Mouse (Mus musculus) right cerebral cortex, adult 18-20 months (tissue): ENCODE data around the gene Mmp25.
"Not testable (repeated sequence)": the region's sequence is repeated elsewhere in the genome, so short reads cannot be mapped to it uniquely, and the experiment has no call there.

Experiments
- DNase-seq: peaks from one replicate; pipeline ENCODE4 v3.0.0; 2022; ENCODE audit warnings: mixed read lengths

Gene Mmp25

DNA sequence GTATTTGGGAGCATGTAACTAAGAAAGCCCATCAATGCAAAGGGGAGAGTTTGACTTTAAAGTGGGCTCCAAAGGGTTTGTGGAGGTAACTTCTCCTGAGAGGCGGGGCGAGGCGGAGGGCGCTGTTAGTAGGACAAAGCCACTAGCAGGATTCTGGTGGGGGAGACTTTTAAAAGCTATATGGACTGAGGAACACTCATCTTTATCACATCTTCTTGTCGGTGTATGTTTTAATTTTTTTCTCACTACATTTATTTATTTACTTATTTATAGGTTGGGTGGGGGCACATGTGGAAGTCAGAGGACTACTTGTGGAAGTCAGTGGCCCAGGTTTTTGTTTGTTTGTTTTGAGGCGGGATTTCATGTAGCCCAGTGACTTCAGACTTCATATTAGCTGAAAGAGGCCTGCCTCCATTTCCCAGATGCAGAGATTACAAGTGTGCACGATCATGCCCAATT lies 45.4 kb downstream of the Mmp25 start:
- no peak for DNase-seq

DNA sequence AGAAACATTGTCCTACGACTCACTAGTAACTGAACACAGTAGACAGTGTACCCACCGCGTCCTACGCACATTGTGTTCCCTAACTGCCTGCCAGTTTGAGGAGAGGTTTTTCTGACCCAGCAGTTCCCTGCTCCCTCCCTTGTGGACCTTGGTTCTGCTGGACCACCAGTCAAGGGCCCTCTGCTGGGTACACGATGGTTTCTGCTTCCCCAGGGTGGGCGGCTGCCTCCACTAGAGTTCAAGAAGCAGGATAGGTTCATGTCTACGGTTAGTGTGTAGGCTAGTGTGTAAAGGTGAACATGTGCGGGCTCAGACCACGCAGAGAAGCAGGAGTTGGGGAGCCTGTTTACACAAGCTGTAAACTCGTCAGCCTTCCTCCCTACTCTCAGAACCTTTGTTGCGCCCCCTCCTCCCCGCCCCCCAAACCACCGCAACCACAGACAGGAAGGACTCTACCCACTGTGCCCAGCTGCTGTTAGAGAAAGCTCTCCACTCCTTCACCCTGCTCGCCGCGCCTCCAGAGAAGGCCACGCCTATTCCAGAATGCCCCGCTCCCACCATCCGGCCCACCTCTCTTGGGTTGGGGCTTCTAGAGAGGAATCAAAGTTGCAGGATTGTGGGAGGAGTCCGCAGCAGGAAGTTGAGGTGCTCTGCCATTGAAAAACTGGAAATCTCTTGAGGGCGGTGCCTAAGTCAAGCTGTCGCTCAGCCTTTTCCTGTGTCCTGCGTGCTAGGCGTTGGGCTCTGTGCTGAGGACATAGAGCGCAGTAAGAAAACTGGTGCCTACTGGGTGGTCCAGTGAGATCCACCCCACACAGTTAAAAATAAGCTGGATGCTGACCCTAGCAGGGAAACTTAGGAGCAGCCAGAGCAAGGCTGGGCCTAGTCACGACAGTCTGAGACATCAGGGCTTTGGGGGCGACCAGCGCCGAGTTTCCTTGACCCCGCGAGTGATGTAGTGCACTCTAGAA lies 46.2 kb downstream of the Mmp25 start, which contains the start of gene Zfp13:
TSS of gene Zfp13 (minus strand) at position 906 of the 971 bp plus-strand sequence.
- peak; percentile 83 for DNase-seq

DNA sequence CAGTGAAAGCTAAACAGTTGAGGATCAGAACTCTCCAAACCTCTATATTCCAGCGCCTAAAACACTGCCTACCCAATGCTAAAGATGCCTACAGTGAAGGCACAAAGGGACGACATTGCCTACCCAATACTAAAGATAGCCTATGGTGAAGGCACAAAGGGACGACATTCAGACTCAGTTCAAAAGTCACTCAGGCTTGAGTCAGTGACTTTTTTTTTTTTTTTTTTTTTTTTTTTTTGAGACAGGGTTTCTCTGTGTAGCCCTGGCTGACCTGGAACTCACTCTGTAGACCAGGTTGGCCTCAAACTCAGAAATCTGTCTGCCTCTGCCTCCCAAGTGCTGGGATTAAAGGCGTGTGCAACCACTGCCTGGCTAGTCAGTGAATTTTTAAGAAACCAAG lies 49.9 kb downstream of the Mmp25 start:
- not testable (repeated sequence) for DNase-seq

DNA sequence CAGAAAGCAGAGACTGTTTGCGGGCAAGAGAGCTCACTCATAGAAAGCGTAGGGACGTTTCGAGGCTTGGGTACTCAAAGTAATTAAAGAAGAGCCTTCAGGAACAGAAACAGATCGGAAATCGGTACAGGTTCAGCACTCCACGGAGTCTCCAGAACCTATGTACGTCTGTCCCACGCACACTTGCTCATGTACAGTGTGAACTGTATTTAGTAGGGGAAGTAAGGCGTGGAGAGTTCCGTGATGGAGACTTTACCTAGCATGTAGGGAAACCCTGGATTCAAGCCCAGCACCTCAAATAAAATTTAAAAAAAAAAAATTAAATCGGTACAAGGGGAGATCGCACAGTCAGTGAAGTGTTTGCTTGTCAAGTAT lies 52.2 kb downstream of the Mmp25 start:
- no peak for DNase-seq

DNA sequence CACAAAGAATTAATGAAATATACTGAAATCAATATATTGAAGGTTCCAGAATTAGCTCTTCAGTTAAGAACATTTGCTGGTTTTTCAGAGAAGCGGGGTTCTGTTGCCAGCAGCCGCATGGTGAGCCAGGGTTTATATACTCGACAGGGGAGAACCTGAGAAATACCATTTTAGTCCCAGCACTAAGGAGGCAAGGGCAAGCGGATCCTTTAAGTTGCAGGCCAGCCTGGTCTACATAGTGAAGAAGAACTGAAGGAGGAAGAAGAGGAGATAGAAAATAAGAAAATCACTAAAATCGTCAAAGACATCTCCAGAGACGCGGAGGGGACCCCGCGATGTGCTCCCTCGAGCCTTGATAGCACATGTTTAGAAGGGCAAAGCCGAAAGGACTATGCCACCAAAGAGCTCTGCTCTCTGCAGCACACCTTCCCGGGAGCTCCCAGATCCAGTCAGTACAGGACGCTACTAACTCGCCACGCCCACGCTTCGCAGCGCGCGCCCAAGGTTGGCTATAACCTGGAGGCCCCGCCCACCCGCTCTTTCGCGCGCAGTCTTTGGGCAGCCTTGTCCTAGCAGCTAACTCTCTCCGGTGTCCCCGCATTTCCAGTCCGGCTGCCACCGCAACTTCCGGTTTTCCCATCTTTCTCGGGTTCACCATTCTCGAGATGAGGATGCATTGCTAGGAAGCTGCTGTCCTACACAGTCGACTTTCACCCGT lies 52.7 kb downstream of the Mmp25 start:
- DNase-seq = peak; percentile 98

DNA sequence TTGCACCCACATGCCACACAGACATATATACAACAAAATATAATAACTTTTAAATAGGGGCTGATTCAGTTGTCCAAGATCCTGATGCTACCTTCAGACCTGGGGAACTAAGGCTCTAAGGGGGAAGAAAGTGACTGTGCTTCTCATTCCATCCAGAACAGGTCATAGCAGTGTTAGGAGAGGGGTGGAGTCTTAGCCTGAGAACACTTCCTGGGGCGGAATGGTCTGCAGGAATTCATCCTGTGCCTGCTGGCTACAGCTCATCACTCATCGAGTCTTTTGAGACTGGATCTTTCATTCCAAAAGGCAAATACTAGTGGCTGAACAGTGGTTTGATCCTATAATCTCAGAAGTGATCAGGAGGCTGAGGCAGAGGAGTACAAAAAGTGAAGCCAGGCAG lies 57.8 kb downstream of the Mmp25 start:
- DNase-seq = no peak

DNA sequence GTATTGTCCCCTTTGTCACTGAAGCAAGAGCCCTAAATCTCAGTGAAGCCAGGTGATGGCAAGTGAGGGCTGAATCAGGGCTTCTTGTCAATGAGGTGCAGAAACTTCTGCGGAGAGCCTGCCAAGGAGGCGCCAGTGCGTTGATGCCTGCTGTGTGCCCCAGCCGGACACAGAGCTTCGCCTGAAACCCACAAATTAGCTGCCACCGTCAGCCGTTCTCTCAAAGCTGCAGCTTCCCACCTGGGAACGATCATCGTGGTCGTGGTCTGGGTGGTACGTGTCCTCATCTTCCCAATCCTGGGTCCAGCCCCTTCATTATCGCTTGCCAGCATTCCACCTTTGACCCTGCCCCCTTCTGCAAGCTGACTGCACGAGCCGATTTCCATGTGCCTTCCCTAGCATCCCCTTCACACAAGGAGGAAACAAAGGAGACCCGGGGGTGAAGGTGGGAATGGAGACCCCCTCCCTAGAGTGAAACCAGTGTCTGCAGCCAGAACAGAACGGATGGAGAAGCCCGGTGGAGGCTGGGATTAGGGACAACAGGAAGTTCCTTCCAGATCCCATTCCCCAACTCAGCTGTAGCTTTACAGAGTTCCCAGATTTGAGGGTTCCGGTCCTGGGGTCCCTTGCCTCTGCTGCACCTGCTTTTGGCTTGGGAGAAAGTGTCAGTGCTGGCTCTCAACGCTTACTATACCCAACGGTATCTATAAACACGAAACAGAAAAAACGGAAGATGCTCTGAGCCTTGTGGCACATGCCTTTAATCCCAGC lies 59.2 kb downstream of the Mmp25 start:
- DNase-seq = peak; percentile 67

DNA sequence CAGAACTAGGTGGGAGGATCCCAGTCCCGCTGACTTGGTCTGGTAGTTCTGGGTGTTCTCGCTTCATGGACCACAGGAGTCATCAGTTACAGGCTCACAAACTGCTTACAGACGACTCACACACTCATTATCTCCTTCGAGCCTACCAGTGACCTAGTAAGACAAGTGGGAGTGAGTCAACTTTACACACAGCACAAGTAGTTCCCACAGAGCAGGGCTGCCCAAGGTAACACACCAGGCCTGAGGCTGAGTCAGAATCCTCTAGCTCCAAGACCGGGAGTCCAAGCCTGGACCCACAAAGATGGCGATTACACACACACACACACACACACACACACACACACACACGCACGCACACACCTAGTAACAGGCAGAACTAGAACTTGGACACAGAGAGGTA lies 60.3 kb downstream of the Mmp25 start:
- no peak for DNase-seq
